Mouse (Mus musculus): ENCODE results near the gene Nr4a1. TPM values are rescaled to one million over a fixed set of nuclear protein-coding genes. Genes with fewer than 3 reads are reported as not detected.

Gene Nr4a1
- polyA plus RNA-seq, 1 experiment, result not detected

GRCm38 (mm10) chr15:101318889-101319765 is 65.1 kb downstream of the Nr4a1 start:
- WGBS, result 81% methylated on average over 14 of the region's 14 CpGs
- Histone ChIP-seq H3K4me1 (ENCODE audit: control insufficient read depth, insufficient read depth, low read length) (peaks cover 7% of the 10 kb centered on the region; the same call in 1 of the 2 replicates), H3K4me3 (ENCODE audit: insufficient read depth, low read depth, low read length) (no peak overlapping the region), H3K27ac (ENCODE audit: insufficient read depth, low read depth, low read length) (no peak overlapping the region)
- no peak for TF ChIP-seq CTCF (IDR thresholded peaks at IDR 0.05; ENCODE audit: insufficient read depth, low read depth, low read length)
- TF ChIP-seq POLR2A (IDR thresholded peaks at IDR 0.05; ENCODE audit: insufficient read depth, low read depth, low read length), result no peak

DNA sequence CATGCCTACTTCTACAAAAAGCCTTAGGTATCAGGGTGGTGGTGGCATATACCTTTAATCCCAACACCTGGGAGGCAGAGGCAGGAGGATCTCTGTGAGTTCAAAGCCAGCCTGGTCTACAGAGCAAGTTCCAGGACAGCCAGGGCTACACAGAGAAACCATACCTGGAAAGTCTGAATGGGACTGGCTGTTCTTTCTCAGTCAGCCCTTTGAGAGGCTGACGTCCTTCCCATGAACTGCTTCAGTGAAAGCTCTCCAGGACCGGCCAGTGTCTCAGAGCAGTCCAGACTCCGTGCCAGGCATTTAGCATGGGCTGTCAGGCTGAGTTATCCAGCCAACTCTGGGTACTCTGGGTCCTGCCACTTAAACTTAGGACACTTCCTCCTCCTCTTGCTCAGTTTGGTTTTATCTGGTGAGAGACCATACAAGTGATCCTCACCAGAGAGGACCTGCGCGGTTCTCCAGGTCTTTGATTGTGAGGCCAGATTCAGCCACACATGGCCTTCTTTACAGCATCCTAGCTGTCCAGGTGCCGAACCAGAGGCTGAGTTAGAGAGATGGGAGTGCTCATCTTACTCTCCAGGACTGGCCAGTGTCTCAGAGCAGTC is 66.0 kb downstream of the Nr4a1 start:
- WGBS, result 91% methylated on average over 6 of the region's 6 CpGs
- H3K4me1 ChIP-seq (ENCODE audit: control insufficient read depth, insufficient read depth, low read length), result peaks cover 7% of the 10 kb centered on the region; the same call in 1 of the 2 replicates
- TF ChIP-seq CTCF (IDR thresholded peaks at IDR 0.05; ENCODE audit: insufficient read depth, low read depth, low read length) (no peak), POLR2A (IDR thresholded peaks at IDR 0.05; ENCODE audit: insufficient read depth, low read depth, low read length) (no peak)
- H3K4me3 ChIP-seq (ENCODE audit: insufficient read depth, low read depth, low read length), result no peak overlapping the region
- H3K27ac ChIP-seq (ENCODE audit: insufficient read depth, low read depth, low read length), result no peak overlapping the region

DNA sequence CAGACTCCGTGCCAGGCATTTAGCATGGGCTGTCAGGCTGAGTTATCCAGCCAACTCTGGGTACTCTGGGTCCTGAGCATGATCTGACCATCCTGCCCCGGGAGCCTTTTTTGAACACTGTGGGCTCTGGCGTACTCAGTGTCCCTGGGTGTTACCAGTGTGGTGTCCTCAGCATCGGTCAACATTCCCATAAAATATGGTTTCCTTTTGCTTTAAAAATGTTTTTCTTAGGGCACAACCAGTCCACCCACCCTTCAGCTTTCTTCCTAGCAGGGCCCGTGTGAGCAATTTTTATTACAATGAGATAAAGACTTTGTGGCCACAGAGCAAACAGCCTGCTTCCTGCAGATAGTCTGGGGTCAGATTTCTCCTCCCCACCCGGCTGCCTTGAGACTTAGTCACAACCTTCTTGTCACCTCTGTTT is 66.6 kb downstream of the Nr4a1 start:
- WGBS, result 83% methylated on average over 6 of the region's 6 CpGs
- no peak overlapping the region for H3K27ac ChIP-seq (ENCODE audit: insufficient read depth, low read depth, low read length)

DNA sequence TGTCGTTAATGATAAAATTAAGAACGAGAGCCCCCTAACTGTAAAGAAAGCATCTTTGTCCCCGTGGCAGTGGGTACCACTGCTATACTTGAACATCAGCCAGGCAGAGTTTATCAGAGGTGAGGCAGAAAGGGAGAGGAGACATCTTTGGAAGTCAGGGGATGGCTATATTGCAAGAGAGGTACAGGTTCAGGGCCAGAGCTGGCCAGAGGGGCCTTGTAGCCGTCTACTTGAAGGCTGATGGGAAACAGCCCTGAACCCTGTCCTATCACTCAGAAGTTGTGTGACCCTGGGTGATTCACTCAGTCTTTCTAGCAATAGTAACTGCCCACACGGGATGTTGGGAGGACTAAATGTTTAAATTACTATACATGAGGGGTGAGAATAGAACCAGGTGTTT is 67.1 kb downstream of the Nr4a1 start:
- TF ChIP-seq CTCF (IDR thresholded peaks at IDR 0.05; ENCODE audit: insufficient read depth, low read depth, low read length) (no peak), POLR2A (IDR thresholded peaks at IDR 0.05; ENCODE audit: insufficient read depth, low read depth, low read length) (no peak)
- 68% methylated on average over 5 of the region's 5 CpGs for WGBS
- Histone ChIP-seq H3K4me3 (ENCODE audit: insufficient read depth, low read depth, low read length) (no peak overlapping the region), H3K4me1 (ENCODE audit: control insufficient read depth, insufficient read depth, low read length) (0 out of 2 replicates have a peak, but pooled peaks cover 5% of the 10 kb centered on the region), H3K27ac (ENCODE audit: insufficient read depth, low read depth, low read length) (no peak overlapping the region)

More for the DNA sequence above, 66.6 kb downstream of the Nr4a1 start:
- H3K4me3 ChIP-seq (ENCODE audit: insufficient read depth, low read depth, low read length), result no peak overlapping the region
- TF ChIP-seq CTCF (IDR thresholded peaks at IDR 0.05; ENCODE audit: insufficient read depth, low read depth, low read length), result no peak
- no peak for TF ChIP-seq POLR2A (IDR thresholded peaks at IDR 0.05; ENCODE audit: insufficient read depth, low read depth, low read length)
- peaks cover 7% of the 10 kb centered on the region; the same call in 1 of the 2 replicates for H3K4me1 ChIP-seq (ENCODE audit: control insufficient read depth, insufficient read depth, low read length)

GRCm38 (mm10) chr15:101322106-101322505 is 68.0 kb downstream of the Nr4a1 start:
- Histone ChIP-seq H3K4me1 (ENCODE audit: control insufficient read depth, insufficient read depth, low read length) (no peaks in the 10 kb centered on the region), H3K4me3 (ENCODE audit: insufficient read depth, low read depth, low read length) (no peak overlapping the region), H3K27ac (ENCODE audit: insufficient read depth, low read depth, low read length) (no peak overlapping the region)
- 88% methylated on average over 5 of the region's 5 CpGs for WGBS
- TF ChIP-seq POLR2A (IDR thresholded peaks at IDR 0.05; ENCODE audit: insufficient read depth, low read depth, low read length) (no peak), CTCF (IDR thresholded peaks at IDR 0.05; ENCODE audit: insufficient read depth, low read depth, low read length) (no peak)

DNA sequence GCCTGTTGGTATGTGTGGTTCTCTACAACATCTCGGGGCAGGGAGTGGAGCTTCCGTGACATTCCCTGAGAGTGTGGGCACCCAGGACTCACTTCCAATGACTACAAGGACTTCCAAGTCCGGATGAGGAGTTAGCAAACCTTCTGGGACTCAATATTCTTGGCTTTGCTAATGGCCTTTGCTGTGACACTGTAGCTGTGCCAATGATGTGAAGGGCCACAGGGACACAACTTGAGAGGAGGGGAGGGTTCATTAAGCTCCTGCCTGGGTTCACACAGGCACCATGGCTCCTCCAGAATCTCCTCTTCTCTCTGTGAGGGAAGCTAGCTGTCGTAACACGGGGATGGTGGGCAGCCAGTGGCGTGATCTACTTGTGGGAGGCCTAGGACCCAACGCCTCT is 68.6 kb downstream of the Nr4a1 start:
- H3K4me1 ChIP-seq (ENCODE audit: control insufficient read depth, insufficient read depth, low read length), result peaks cover 3% of the 10 kb centered on the region; the same call in 1 of the 2 replicates
- H3K27ac ChIP-seq (ENCODE audit: insufficient read depth, low read depth, low read length), result no peak overlapping the region
- H3K4me3 ChIP-seq (ENCODE audit: insufficient read depth, low read depth, low read length), result no peak overlapping the region
- TF ChIP-seq CTCF (IDR thresholded peaks at IDR 0.05; ENCODE audit: insufficient read depth, low read depth, low read length), result no peak
- no peak for TF ChIP-seq POLR2A (IDR thresholded peaks at IDR 0.05; ENCODE audit: insufficient read depth, low read depth, low read length)
- 93% methylated on average over 7 of the region's 7 CpGs for WGBS

GRCm38 (mm10) chr15:101323511-101323910 is 69.4 kb downstream of the Nr4a1 start:
- Histone ChIP-seq H3K4me1 (ENCODE audit: control insufficient read depth, insufficient read depth, low read length) (peaks cover 3% of the 10 kb centered on the region; the same call in 1 of the 2 replicates), H3K27ac (ENCODE audit: insufficient read depth, low read depth, low read length) (no peak overlapping the region), H3K4me3 (ENCODE audit: insufficient read depth, low read depth, low read length) (no peak overlapping the region)
- TF ChIP-seq CTCF (IDR thresholded peaks at IDR 0.05; ENCODE audit: insufficient read depth, low read depth, low read length), result no peak
- TF ChIP-seq POLR2A (IDR thresholded peaks at IDR 0.05; ENCODE audit: insufficient read depth, low read depth, low read length), result no peak
- 96% methylated on average over 5 of the region's 5 CpGs for WGBS

Other genes starting within 250 kb of the Nr4a1 start
- not detected in 2 replicates for gene Gm47841, start 206.9 kb upstream of the Nr4a1 start, polyA plus RNA-seq (2012; ENCODE audit: insufficient read depth, insufficient read length, low replicate concordance, missing spikeins)
- gene Fignl2, start 175.7 kb upstream of the Nr4a1 start, polyA plus RNA-seq (2012; ENCODE audit: insufficient read depth, insufficient read length, low replicate concordance, missing spikeins), result not detected in 2 replicates
- gene Ankrd33, start 138.5 kb upstream of the Nr4a1 start, polyA plus RNA-seq (2012; ENCODE audit: insufficient read depth, insufficient read length, low replicate concordance, missing spikeins), result not detected in 2 replicates
- not detected in 2 replicates for gene Acvrl1, start 125.7 kb upstream of the Nr4a1 start, polyA plus RNA-seq (2012; ENCODE audit: insufficient read depth, insufficient read length, low replicate concordance, missing spikeins)
- not detected in 2 replicates for gene Acvr1b, start 80.2 kb upstream of the Nr4a1 start, polyA plus RNA-seq (2012; ENCODE audit: insufficient read depth, insufficient read length, low replicate concordance, missing spikeins)
- not detected in 2 replicates for gene Grasp, start 30.1 kb upstream of the Nr4a1 start, polyA plus RNA-seq (2012; ENCODE audit: insufficient read depth, insufficient read length, low replicate concordance, missing spikeins)
- gene Atg101, start 30.0 kb downstream of the Nr4a1 start, polyA plus RNA-seq (2012; ENCODE audit: insufficient read depth, insufficient read length, low replicate concordance, missing spikeins), result not detected in 2 replicates
- gene 6030408B16Rik, start 38.9 kb downstream of the Nr4a1 start, polyA plus RNA-seq (2012; ENCODE audit: insufficient read depth, insufficient read length, low replicate concordance, missing spikeins), result not detected in 2 replicates
- not detected in 2 replicates for gene Krt80, start 115.9 kb downstream of the Nr4a1 start, polyA plus RNA-seq (2012; ENCODE audit: insufficient read depth, insufficient read length, low replicate concordance, missing spikeins)
- not detected in 2 replicates for gene Krt7, start 156.8 kb downstream of the Nr4a1 start, polyA plus RNA-seq (2012; ENCODE audit: insufficient read depth, insufficient read length, low replicate concordance, missing spikeins)
- gene Krt87, start 184.5 kb downstream of the Nr4a1 start, polyA plus RNA-seq (2012; ENCODE audit: insufficient read depth, insufficient read length, low replicate concordance, missing spikeins), result not detected in 2 replicates
- not detected in 2 replicates for gene Krt88, start 193.5 kb downstream of the Nr4a1 start, polyA plus RNA-seq (2012; ENCODE audit: insufficient read depth, insufficient read length, low replicate concordance, missing spikeins)
- not detected in 2 replicates for gene Krt81, start 209.5 kb downstream of the Nr4a1 start, polyA plus RNA-seq (2012; ENCODE audit: insufficient read depth, insufficient read length, low replicate concordance, missing spikeins)
- gene Krt86, start 219.2 kb downstream of the Nr4a1 start, polyA plus RNA-seq (2012; ENCODE audit: insufficient read depth, insufficient read length, low replicate concordance, missing spikeins), result not detected in 2 replicates
- gene Krt83, start 237.2 kb downstream of the Nr4a1 start, polyA plus RNA-seq (2012; ENCODE audit: insufficient read depth, insufficient read length, low replicate concordance, missing spikeins), result not detected in 2 replicates

Measured in olfactory bulb, adult 2 months (tissue).